Mouse (Mus musculus) limb, embryonic 12.5 days (tissue): ENCODE results near the gene Pkd1l2. TPM values are rescaled to one million over a fixed set of nuclear protein-coding genes. Genes with fewer than 3 reads are reported as not detected.

Source experiments
- ATAC-seq: fragments of 200-750 bp; cut with Nextera tagmentation; 2 replicates; pipeline ENCODE4 v1.8.0; 2017; ENCODE audit warnings: low read depth, moderate TSS enrichment; ENCODE audit not compliant: insufficient number of reproducible peaks, insufficient read depth, low FRiP score, low TSS enrichment
- H3K27ac ChIP-seq: fragments of 300-500 bp; sonication (generic); 2 replicates; pipeline ENCODE4 v1.5.1; 2016; ENCODE audit warnings: mild to moderate bottlenecking, moderate library complexity
- H3K27me3 ChIP-seq: fragments of 300-500 bp; sonication (generic); 2 replicates; pipeline ENCODE4 v1.6.1; 2016; ENCODE audit warnings: mild to moderate bottlenecking, moderate library complexity
- H3K36me3 ChIP-seq: fragments of 300-500 bp; sonication (generic); 2 replicates; pipeline ENCODE4 v1.6.1; 2016; ENCODE audit warnings: mild to moderate bottlenecking, moderate library complexity
- H3K4me1 ChIP-seq: fragments of 300-500 bp; sonication (generic); replicated peaks from 2 replicates; pipeline ENCODE4 v1.6.1; 2016
- H3K4me2 ChIP-seq: fragments of 300-500 bp; sonication (generic); 2 replicates; pipeline ENCODE4 v1.6.1; 2016; ENCODE audit warnings: mild to moderate bottlenecking, moderate library complexity
- H3K4me3 ChIP-seq: fragments of 300-500 bp; sonication (generic); replicated peaks from 2 replicates; pipeline ENCODE4 v1.5.1; 2016; ENCODE audit warnings: mild to moderate bottlenecking
- H3K9ac ChIP-seq: fragments of 300-500 bp; sonication (generic); replicated peaks from 2 replicates; pipeline ENCODE4 v1.6.1; 2016; ENCODE audit warnings: mild to moderate bottlenecking, moderate library complexity
- H3K9me3 ChIP-seq: fragments of 300-500 bp; sonication (generic); 2 replicates; pipeline ENCODE4 v1.6.1; 2016; ENCODE audit warnings: mild to moderate bottlenecking, moderate library complexity
- whole genome bisulfite sequencing: fragments of 180-500 bp; shearing (Covaris S2); methylation state at CpG from one replicate; pipeline ENCODE4 v1.1.7; 2016; 5-methylcytosine and 5-hydroxymethylcytosine counted together
- polyA plus RNA-seq: library from polyadenylated mRNA; unstranded; fragments of >200 nt; fragmentation: Nextera tagmentation; extraction: Ambion mirVana; gene quantifications from 2 replicates; pipeline ENCODE4 v1.2.1, GENCODE M21; 2016

The Pkd1l2 gene
- polyA plus RNA-seq, 1 experiment from 2014 or later = not detected

DNA sequence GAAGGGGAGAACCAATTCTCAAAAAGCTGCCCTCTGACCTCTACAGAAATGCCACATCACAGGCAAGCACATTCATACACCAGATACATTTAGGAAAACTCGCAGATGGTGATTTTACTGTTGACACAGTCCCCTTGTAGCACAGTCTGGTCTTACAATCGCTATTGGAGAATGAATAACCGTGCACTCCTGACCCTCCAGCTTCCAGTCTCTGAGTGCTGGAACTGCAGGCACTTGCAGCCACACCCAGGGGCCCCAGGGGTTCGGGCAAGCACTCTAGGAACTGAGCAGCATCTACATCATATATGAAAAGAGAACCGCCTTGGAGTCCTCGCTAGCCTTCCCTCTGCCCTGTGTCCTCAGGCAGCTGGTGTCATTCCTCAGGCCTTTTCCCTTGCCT, 50.8 kb downstream of the Pkd1l2 start:
- no peak overlapping the region for H3K4me2 ChIP-seq
- ATAC-seq = no peak
- no peaks in the 10 kb centered on the region for H3K4me1 ChIP-seq
- H3K27ac ChIP-seq = no peak overlapping the region
- H3K9me3 ChIP-seq = no peaks in the 10 kb centered on the region
- no peaks in the 10 kb centered on the region for H3K36me3 ChIP-seq
- 74% methylated on average over 6 of the region's 6 CpGs for WGBS
- no peak overlapping the region for H3K9ac ChIP-seq
- no peak overlapping the region for H3K4me3 ChIP-seq
- no peaks in the 10 kb centered on the region for H3K27me3 ChIP-seq

GRCm38 (mm10) chr8:117028686-117029085, 53.6 kb downstream of the Pkd1l2 start:
- Histone ChIP-seq H3K9ac (no peak overlapping the region), H3K27me3 (no peaks in the 10 kb centered on the region), H3K36me3 (no peaks in the 10 kb centered on the region), H3K4me2 (no peak overlapping the region), H3K9me3 (no peaks in the 10 kb centered on the region), H3K4me3 (no peak overlapping the region), H3K4me1 (no peaks in the 10 kb centered on the region), H3K27ac (no peak overlapping the region)
- 94% methylated on average over 10 of the region's 10 CpGs for WGBS
- no peak for ATAC-seq

GRCm38 (mm10) chr8:117027601-117028000, 54.6 kb downstream of the Pkd1l2 start:
- Histone ChIP-seq H3K27ac (no peak overlapping the region), H3K9ac (no peak overlapping the region), H3K4me3 (no peak overlapping the region), H3K9me3 (no peaks in the 10 kb centered on the region), H3K4me1 (no peaks in the 10 kb centered on the region), H3K36me3 (no peaks in the 10 kb centered on the region), H3K4me2 (no peak overlapping the region), H3K27me3 (no peaks in the 10 kb centered on the region)
- no peak for ATAC-seq
- WGBS = 85% methylated on average over 5 of the region's 5 CpGs

GRCm38 (mm10) chr8:117022297-117022993, 59.8 kb downstream of the Pkd1l2 start:
- WGBS = 86% methylated on average over 1 of the region's 1 CpGs
- Histone ChIP-seq H3K36me3 (no peaks in the 10 kb centered on the region), H3K9me3 (no peaks in the 10 kb centered on the region), H3K4me1 (no peaks in the 10 kb centered on the region), H3K9ac (no peak overlapping the region), H3K27me3 (no peaks in the 10 kb centered on the region), H3K4me2 (no peak overlapping the region), H3K4me3 (no peak overlapping the region), H3K27ac (no peak overlapping the region)
- no peak for ATAC-seq

DNA sequence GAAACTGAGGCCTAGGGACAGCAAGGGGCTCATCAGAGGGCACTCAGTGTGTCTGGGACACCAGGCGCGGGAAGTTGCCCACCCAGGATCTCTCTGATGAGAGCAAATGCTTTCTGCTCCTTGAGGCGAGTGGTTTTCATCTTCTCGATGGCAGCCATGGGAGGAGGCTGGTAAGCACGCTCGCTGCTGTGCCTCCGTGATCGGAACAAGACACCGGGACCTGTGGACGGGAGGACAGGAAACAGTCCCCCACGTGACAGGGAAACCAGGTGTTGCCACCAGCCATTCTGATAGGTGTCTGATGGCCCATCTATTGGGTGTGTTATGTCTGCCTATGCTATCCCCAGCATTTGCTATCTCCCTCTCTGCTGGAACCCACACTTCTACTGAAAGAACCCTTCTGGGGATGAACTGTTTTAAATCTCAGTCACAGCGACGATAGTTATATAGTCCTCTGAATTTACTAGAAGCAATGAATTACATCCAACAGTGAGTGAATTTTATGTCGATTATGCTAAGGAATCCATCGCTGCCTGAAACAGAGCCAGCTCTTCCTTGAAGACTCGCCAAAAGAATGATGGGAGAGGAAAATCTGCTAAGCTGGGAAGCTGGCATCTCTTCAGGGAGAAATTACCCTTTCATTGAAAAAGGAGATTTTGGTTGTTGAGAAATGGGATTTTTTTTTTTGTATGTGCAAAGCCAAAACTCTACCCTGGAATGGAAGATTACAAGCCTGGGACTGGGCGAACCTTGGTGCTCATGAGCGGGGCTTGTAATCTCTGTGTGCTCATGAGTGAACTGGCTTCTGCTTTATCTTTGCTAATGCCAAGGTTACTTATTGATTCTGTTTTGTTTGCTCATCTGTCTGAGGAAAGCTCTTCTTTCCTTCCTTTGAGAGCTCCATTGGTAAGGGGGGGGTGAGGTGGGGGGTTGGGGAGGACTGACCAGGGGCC, 62.6 kb downstream of the Pkd1l2 start:
- Histone ChIP-seq H3K9ac (no peak overlapping the region), H3K9me3 (no peaks in the 10 kb centered on the region), H3K27me3 (peaks cover 8% of the 10 kb centered on the region; the same call in 1 of the 2 replicates), H3K4me1 (no peaks in the 10 kb centered on the region), H3K27ac (no peak overlapping the region), H3K4me3 (no peak overlapping the region), H3K4me2 (no peak overlapping the region), H3K36me3 (no peaks in the 10 kb centered on the region)
- no peak for ATAC-seq
- WGBS = 83% methylated on average over 18 of the region's 18 CpGs

- Histone ChIP-seq H3K4me2 (no peak overlapping the region), H3K36me3 (no peaks in the 10 kb centered on the region), H3K9me3 (no peaks in the 10 kb centered on the region), H3K27me3 (peaks cover 8% of the 10 kb centered on the region; the same call in 1 of the 2 replicates), H3K27ac (no peak overlapping the region), H3K4me1 (no peaks in the 10 kb centered on the region), H3K4me3 (no peak overlapping the region), H3K9ac (no peak overlapping the region)
- WGBS = 91% methylated on average over 4 of the region's 4 CpGs
- ATAC-seq = no peak
Measured at GRCm38 (mm10) chr8:117017896-117018295, 64.4 kb downstream of the Pkd1l2 start.

GRCm38 (mm10) chr8:117017006-117017405, 65.2 kb downstream of the Pkd1l2 start:
- H3K27ac ChIP-seq = no peak overlapping the region
- H3K9ac ChIP-seq = no peak overlapping the region
- H3K36me3 ChIP-seq = no peaks in the 10 kb centered on the region
- H3K27me3 ChIP-seq = peaks cover 8% of the 10 kb centered on the region; the same call in 1 of the 2 replicates
- WGBS = 54% methylated on average over 8 of the region's 8 CpGs
- no peak overlapping the region for H3K4me2 ChIP-seq
- H3K4me1 ChIP-seq = no peaks in the 10 kb centered on the region
- H3K4me3 ChIP-seq = no peak overlapping the region
- ATAC-seq = no peak
- H3K9me3 ChIP-seq = no peaks in the 10 kb centered on the region

DNA sequence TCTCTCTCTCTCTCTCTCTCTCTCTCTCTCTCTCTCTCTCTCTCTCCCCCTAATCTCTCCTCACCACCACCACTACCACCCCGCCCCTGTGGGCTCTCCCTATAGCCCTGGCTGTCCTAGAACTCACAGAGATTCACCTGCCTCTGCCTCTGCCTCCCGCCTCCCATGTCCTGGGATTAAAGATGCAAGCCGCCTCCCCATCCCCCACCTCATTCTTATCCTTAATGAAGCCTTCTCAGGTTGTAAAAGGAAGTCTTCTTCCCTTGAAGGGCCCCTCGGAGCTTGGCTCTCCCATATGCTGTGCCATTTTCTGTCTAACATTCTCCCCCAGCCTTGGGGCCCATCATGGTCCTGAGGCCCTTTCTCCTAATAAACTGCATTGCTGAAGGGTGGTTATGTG, 66.6 kb downstream of the Pkd1l2 start:
- H3K36me3 ChIP-seq = no peaks in the 10 kb centered on the region
- H3K9ac ChIP-seq = no peak overlapping the region
- peaks cover 8% of the 10 kb centered on the region; the same call in 1 of the 2 replicates for H3K27me3 ChIP-seq
- ATAC-seq = no peak
- H3K4me2 ChIP-seq = no peak overlapping the region
- no peak overlapping the region for H3K27ac ChIP-seq
- WGBS = 67% methylated on average over 4 of the region's 4 CpGs
- no peaks in the 10 kb centered on the region for H3K9me3 ChIP-seq
- no peak overlapping the region for H3K4me3 ChIP-seq
- no peaks in the 10 kb centered on the region for H3K4me1 ChIP-seq

- Histone ChIP-seq H3K4me1 (no peaks in the 10 kb centered on the region), H3K4me2 (no peak overlapping the region), H3K27me3 (0 out of 2 replicates have a peak, but pooled peaks cover 3% of the 10 kb centered on the region), H3K4me3 (no peak overlapping the region), H3K27ac (no peak overlapping the region), H3K9me3 (no peaks in the 10 kb centered on the region), H3K9ac (no peak overlapping the region), H3K36me3 (no peaks in the 10 kb centered on the region)
- no peak for ATAC-seq
- WGBS = 86% methylated on average over 9 of the region's 9 CpGs
Measured at GRCm38 (mm10) chr8:117011366-117011765, 70.9 kb downstream of the Pkd1l2 start.

DNA sequence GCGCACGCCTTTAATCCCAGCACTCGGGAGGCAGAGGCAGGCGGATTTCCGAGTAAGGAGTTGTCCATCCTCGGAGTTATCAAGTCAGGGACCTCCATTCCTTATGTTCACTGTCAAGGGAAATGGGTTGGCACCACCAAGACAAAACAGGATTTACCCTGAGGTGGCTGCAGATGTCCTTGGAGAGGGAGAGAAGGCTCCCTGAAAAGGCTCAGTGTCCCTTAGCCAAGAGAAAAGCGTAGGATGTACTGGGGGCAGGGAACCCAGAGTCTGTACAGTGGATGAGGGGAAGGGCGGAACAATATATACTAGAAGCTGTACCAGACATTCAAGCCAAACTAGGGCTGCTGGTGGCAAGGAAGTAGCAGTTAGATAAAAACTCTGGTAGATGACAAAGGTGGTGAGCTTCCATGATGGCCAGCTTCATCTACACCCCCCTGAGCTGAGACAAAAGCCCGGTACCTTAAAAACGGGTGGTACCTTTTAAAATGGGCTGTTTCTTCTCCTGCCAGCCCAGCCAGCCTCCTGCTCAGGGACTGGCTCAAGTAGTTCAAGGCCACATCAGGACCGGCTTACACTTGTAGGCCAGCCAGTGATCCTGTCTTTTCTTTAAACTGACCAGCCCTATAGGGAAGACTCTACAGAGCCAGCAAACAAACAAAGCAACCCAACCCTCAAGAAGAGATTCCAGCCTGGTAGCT, 88.1 kb downstream of the Pkd1l2 start:
- no peak for ATAC-seq
- H3K27me3 ChIP-seq = no peaks in the 10 kb centered on the region
- H3K4me2 ChIP-seq = peak overlapping the region; percentile 82
- 64% methylated on average over 11 of the region's 11 CpGs for WGBS
- peak overlapping the region; percentile 52; the same call in 1 of the 2 replicates for H3K9ac ChIP-seq
- peak overlapping the region; percentile 67 for H3K4me3 ChIP-seq
- H3K36me3 ChIP-seq = peaks cover 4% of the 10 kb centered on the region; the same call in 1 of the 2 replicates
- peak overlapping the region; percentile 79; the same call in 1 of the 2 replicates for H3K27ac ChIP-seq
- H3K4me1 ChIP-seq = peaks cover 9% of the 10 kb centered on the region
- H3K9me3 ChIP-seq = no peaks in the 10 kb centered on the region
